Mouse (Mus musculus): Measurements from ENCODE around the gene Neil3. TPM values are rescaled to one million over a fixed set of nuclear protein-coding genes. Genes with fewer than 3 reads are reported as not detected.

Neil3 gene
- 28.7 and 31.5 TPM in 2 replicates for polyA plus RNA-seq (2014; fragmentation: Nextera tagmentation; extraction: Ambion mirVana)

- Histone ChIP-seq H3K4me2 (replicated peaks; ENCODE audit: low read depth, low read length) (peak within 1 kb of the TSS; percentile 72), H3K9ac (ENCODE audit: low read depth, low read length) (peak within 1 kb of the TSS; percentile 71), H3K9me3 (ENCODE audit: control insufficient read depth, low read length) (no peaks in the 10 kb centered on the region), H3K27me3 (ENCODE audit: control insufficient read depth, insufficient read depth, low read length) (no peaks in the 10 kb centered on the region), H3K27ac (ENCODE audit: low read depth, low read length) (peak within 1 kb of the TSS; percentile 19), H3K36me3 (ENCODE audit: control insufficient read depth, insufficient read depth, low read length) (no peaks in the 10 kb centered on the region), H3K4me3 (ENCODE audit: low read length) (peak within 1 kb of the TSS; percentile 56), H3K4me1 (ENCODE audit: control insufficient read depth, insufficient read depth, low read length) (peaks cover 9% of the 10 kb centered on the region; the same call in 1 of the 2 replicates)
- WGBS = 2% methylated on average over 26 of the region's 26 CpGs
- ATAC-seq (ENCODE audit: low FRiP score, low TSS enrichment) = peak; percentile 100
Measured at GRCm38 (mm10) chr8:53638495-53639171, at the start of gene Neil3. Gene Neil3, minus strand, starts transcription at chr8:53639065.

- no peaks in the 10 kb centered on the region for H3K27me3 ChIP-seq (ENCODE audit: control insufficient read depth, insufficient read depth, low read length)
- no peak; the same call in 1 of the 2 replicates for ATAC-seq (ENCODE audit: low FRiP score, low TSS enrichment)
- no peaks in the 10 kb centered on the region for H3K4me1 ChIP-seq (ENCODE audit: control insufficient read depth, insufficient read depth, low read length)
- no peak overlapping the region for H3K9ac ChIP-seq (ENCODE audit: low read depth, low read length)
- 27% methylated on average over 12 of the region's 12 CpGs for WGBS
- no peak overlapping the region for H3K4me3 ChIP-seq (ENCODE audit: low read length)
- H3K9me3 ChIP-seq (ENCODE audit: control insufficient read depth, low read length) = no peaks in the 10 kb centered on the region
- no peak overlapping the region for H3K4me2 ChIP-seq (replicated peaks; ENCODE audit: low read depth, low read length)
- H3K27ac ChIP-seq (ENCODE audit: low read depth, low read length) = no peak overlapping the region
- no peaks in the 10 kb centered on the region for H3K36me3 ChIP-seq (ENCODE audit: control insufficient read depth, insufficient read depth, low read length)
Measured at GRCm38 (mm10) chr8:53680846-53681245, 42.0 kb upstream of the Neil3 start.

GRCm38 (mm10) chr8:53663946-53664345, 25.1 kb upstream of the Neil3 start:
- no peaks in the 10 kb centered on the region for H3K4me1 ChIP-seq (ENCODE audit: control insufficient read depth, insufficient read depth, low read length)
- no peak overlapping the region for H3K9ac ChIP-seq (ENCODE audit: low read depth, low read length)
- WGBS = 38% methylated on average over 4 of the region's 4 CpGs
- H3K9me3 ChIP-seq (ENCODE audit: control insufficient read depth, low read length) = no peaks in the 10 kb centered on the region
- H3K4me2 ChIP-seq (replicated peaks; ENCODE audit: low read depth, low read length) = no peak overlapping the region
- no peak overlapping the region for H3K27ac ChIP-seq (ENCODE audit: low read depth, low read length)
- no peak for ATAC-seq (ENCODE audit: low FRiP score, low TSS enrichment)
- no peaks in the 10 kb centered on the region for H3K27me3 ChIP-seq (ENCODE audit: control insufficient read depth, insufficient read depth, low read length)
- no peak overlapping the region for H3K4me3 ChIP-seq (ENCODE audit: low read length)
- no peaks in the 10 kb centered on the region for H3K36me3 ChIP-seq (ENCODE audit: control insufficient read depth, insufficient read depth, low read length)

- no peaks in the 10 kb centered on the region for H3K9me3 ChIP-seq (ENCODE audit: control insufficient read depth, low read length)
Measured at GRCm38 (mm10) chr8:53661436-53661835, 22.6 kb upstream of the Neil3 start.

DNA sequence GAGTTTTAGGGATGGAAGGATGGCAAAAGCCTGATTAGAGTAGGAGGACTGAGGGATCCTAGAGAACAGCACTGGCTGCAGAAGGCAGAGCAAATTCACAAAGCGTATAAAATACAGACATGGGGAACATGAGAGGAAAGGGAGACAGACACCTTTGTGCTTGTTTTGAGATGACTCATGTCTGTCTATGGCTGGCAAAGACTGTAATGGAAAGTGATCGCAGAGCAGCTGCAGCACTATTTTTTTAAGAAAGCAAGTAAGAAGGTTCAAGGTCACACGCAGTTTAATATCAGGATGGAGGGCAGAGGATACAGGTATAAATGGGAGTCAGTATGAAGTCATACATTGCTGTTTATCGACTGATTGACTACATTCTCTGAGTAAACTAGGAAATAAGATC, 8.2 kb downstream of the Neil3 start:
- no peak for ATAC-seq (ENCODE audit: low FRiP score, low TSS enrichment)
- Histone ChIP-seq H3K27ac (ENCODE audit: low read depth, low read length) (no peak overlapping the region), H3K36me3 (ENCODE audit: control insufficient read depth, insufficient read depth, low read length) (no peaks in the 10 kb centered on the region), H3K27me3 (ENCODE audit: control insufficient read depth, insufficient read depth, low read length) (no peaks in the 10 kb centered on the region), H3K9me3 (ENCODE audit: control insufficient read depth, low read length) (no peaks in the 10 kb centered on the region), H3K9ac (ENCODE audit: low read depth, low read length) (no peak overlapping the region), H3K4me2 (replicated peaks; ENCODE audit: low read depth, low read length) (no peak overlapping the region), H3K4me1 (ENCODE audit: control insufficient read depth, insufficient read depth, low read length) (no peaks in the 10 kb centered on the region), H3K4me3 (ENCODE audit: low read length) (no peak overlapping the region)
- 90% methylated on average over 4 of the region's 4 CpGs for WGBS

More at GRCm38 (mm10) chr8:53661436-53661835, 22.6 kb upstream of the Neil3 start:
- Histone ChIP-seq H3K27ac (ENCODE audit: low read depth, low read length) (no peak overlapping the region), H3K9ac (ENCODE audit: low read depth, low read length) (no peak overlapping the region), H3K4me2 (replicated peaks; ENCODE audit: low read depth, low read length) (no peak overlapping the region), H3K4me3 (ENCODE audit: low read length) (no peak overlapping the region), H3K4me1 (ENCODE audit: control insufficient read depth, insufficient read depth, low read length) (no peaks in the 10 kb centered on the region), H3K36me3 (ENCODE audit: control insufficient read depth, insufficient read depth, low read length) (no peaks in the 10 kb centered on the region), H3K27me3 (ENCODE audit: control insufficient read depth, insufficient read depth, low read length) (no peaks in the 10 kb centered on the region)
- 71% methylated on average over 3 of the region's 3 CpGs for WGBS
- no peak for ATAC-seq (ENCODE audit: low FRiP score, low TSS enrichment)

DNA sequence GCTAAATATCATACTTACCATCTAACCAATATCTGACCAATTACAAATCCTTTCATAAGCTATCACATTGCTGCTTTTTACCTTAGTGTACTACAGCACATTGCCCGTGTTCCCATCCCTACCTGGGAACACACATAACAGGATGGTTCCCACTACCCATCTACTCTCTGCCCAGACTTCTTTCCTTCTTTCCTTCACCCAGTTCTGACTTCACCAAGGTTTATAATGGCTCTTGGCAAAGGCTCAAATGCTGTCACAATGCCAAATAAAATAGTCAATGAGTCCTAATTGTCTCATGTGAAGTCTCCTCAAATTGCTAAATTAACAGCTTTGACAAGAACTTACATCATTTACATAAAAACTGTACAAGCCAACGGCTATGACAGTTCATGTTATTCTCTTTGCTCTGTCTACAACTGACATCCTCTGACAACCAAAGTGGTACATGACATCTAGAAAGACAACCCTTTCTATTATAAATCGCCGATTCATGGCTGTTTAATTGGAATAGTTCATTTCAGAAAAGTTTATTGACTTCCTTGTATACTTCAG, 9.9 kb downstream of the Neil3 start:
- H3K27me3 ChIP-seq (ENCODE audit: control insufficient read depth, insufficient read depth, low read length) = no peaks in the 10 kb centered on the region
- H3K9me3 ChIP-seq (ENCODE audit: control insufficient read depth, low read length) = no peaks in the 10 kb centered on the region
- no peaks in the 10 kb centered on the region for H3K36me3 ChIP-seq (ENCODE audit: control insufficient read depth, insufficient read depth, low read length)
- H3K9ac ChIP-seq (ENCODE audit: low read depth, low read length) = no peak overlapping the region
- H3K4me2 ChIP-seq (replicated peaks; ENCODE audit: low read depth, low read length) = no peak overlapping the region
- H3K4me3 ChIP-seq (ENCODE audit: low read length) = no peak overlapping the region
- WGBS = 93% methylated on average over 4 of the region's 4 CpGs
- ATAC-seq (ENCODE audit: low FRiP score, low TSS enrichment) = no peak
- no peak overlapping the region for H3K27ac ChIP-seq (ENCODE audit: low read depth, low read length)
- no peaks in the 10 kb centered on the region for H3K4me1 ChIP-seq (ENCODE audit: control insufficient read depth, insufficient read depth, low read length)

GRCm38 (mm10) chr8:53623425-53623824, 15.4 kb downstream of the Neil3 start:
- H3K36me3 ChIP-seq (ENCODE audit: control insufficient read depth, insufficient read depth, low read length) = no peaks in the 10 kb centered on the region; the same call in 1 of the 2 replicates
- no peaks in the 10 kb centered on the region for H3K4me1 ChIP-seq (ENCODE audit: control insufficient read depth, insufficient read depth, low read length)
- 78% methylated on average over 3 of the region's 3 CpGs for WGBS
- no peak overlapping the region for H3K27ac ChIP-seq (ENCODE audit: low read depth, low read length)
- no peak overlapping the region for H3K4me2 ChIP-seq (replicated peaks; ENCODE audit: low read depth, low read length)
- no peaks in the 10 kb centered on the region for H3K9me3 ChIP-seq (ENCODE audit: control insufficient read depth, low read length)
- H3K9ac ChIP-seq (ENCODE audit: low read depth, low read length) = no peak overlapping the region
- no peaks in the 10 kb centered on the region for H3K27me3 ChIP-seq (ENCODE audit: control insufficient read depth, insufficient read depth, low read length)
- no peak overlapping the region for H3K4me3 ChIP-seq (ENCODE audit: low read length)
- no peak for ATAC-seq (ENCODE audit: low FRiP score, low TSS enrichment)

DNA sequence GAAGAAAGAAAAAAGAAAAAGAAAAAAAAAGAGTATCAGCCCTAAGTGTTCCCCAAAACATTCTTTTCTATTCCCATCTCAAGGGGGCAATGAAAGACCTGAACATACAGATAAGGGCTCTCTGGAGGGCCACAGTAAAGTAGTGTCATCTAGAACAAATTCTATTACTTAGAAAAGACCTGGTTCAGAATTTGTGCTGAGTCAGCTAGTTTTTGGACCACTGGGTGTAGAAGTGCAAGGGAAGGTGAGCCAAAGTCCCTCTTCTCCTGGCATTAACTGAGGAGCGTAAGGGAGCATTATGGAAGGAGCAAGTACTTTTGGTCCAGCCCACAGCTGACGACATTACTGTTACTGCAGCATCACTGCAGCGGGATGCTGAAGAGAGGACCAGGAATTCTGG, 19.7 kb downstream of the Neil3 start:
- no peaks in the 10 kb centered on the region for H3K9me3 ChIP-seq (ENCODE audit: control insufficient read depth, low read length)
- WGBS = 97% methylated on average over 3 of the region's 3 CpGs
- no peak overlapping the region for H3K27ac ChIP-seq (ENCODE audit: low read depth, low read length)
- ATAC-seq (ENCODE audit: low FRiP score, low TSS enrichment) = no peak
- H3K4me2 ChIP-seq (replicated peaks; ENCODE audit: low read depth, low read length) = no peak overlapping the region
- no peaks in the 10 kb centered on the region for H3K27me3 ChIP-seq (ENCODE audit: control insufficient read depth, insufficient read depth, low read length)
- H3K9ac ChIP-seq (ENCODE audit: low read depth, low read length) = no peak overlapping the region
- no peak overlapping the region for H3K4me3 ChIP-seq (ENCODE audit: low read length)
- H3K36me3 ChIP-seq (ENCODE audit: control insufficient read depth, insufficient read depth, low read length) = no peaks in the 10 kb centered on the region; the same call in 1 of the 2 replicates
- H3K4me1 ChIP-seq (ENCODE audit: control insufficient read depth, insufficient read depth, low read length) = no peaks in the 10 kb centered on the region

GRCm38 (mm10) chr8:53614288-53614646, 24.6 kb downstream of the Neil3 start:
- no peak overlapping the region for H3K4me3 ChIP-seq (ENCODE audit: low read length)
- ATAC-seq (ENCODE audit: low FRiP score, low TSS enrichment) = no peak
- WGBS = 77% methylated on average over 8 of the region's 8 CpGs
- no peaks in the 10 kb centered on the region for H3K27me3 ChIP-seq (ENCODE audit: control insufficient read depth, insufficient read depth, low read length)
- H3K36me3 ChIP-seq (ENCODE audit: control insufficient read depth, insufficient read depth, low read length) = no peaks in the 10 kb centered on the region
- no peak overlapping the region for H3K4me2 ChIP-seq (replicated peaks; ENCODE audit: low read depth, low read length)
- no peak overlapping the region for H3K9ac ChIP-seq (ENCODE audit: low read depth, low read length)
- no peaks in the 10 kb centered on the region for H3K9me3 ChIP-seq (ENCODE audit: control insufficient read depth, low read length)
- H3K4me1 ChIP-seq (ENCODE audit: control insufficient read depth, insufficient read depth, low read length) = no peaks in the 10 kb centered on the region
- H3K27ac ChIP-seq (ENCODE audit: low read depth, low read length) = no peak overlapping the region

Data from kidney, embryonic 14.5 days (tissue).